Mouse (Mus musculus): ENCODE measurements around the gene Tas2r120.
"Not testable (repeated sequence)": the region's sequence is repeated elsewhere in the genome, so short reads cannot be mapped to it uniquely, and the experiment has no call there.

The Tas2r120 gene

GRCm38 (mm10) chr6:132656653-132657052 lies at the start of gene Tas2r120:
Gene Tas2r120 (plus strand): TSS chr6:132656953.
- DNase-seq, result no peak

- DNase-seq, result no peak
Observed at GRCm38 (mm10) chr6:132649399-132649798, 7.4 kb upstream of the Tas2r120 start.

DNA sequence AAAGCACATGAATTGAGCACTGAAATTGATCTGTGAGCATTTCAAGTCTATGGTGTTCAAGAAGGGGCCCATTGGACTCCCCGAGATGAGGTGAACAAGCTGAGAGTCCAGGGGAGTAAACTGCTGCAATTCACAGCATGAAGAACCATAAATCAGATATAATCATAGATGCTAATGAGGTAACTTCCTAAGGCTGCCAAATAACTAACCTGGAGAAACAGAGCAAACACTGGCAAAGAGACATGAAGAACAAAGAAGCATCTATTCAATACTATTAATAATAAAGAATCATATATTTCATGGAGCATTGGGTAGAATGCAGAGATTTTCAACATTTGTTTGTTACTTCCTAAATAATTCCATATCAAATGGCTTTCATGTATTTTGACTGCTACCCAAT lies 5.3 kb upstream of the Tas2r120 start, which contains the start of gene A630073D07Rik:
A630073D07Rik (minus strand) TSS at position 101 of the 400 bp plus-strand sequence.
- DNase-seq, result no peak

- DNase-seq, result not testable (repeated sequence)
Observed at GRCm38 (mm10) chr6:132691596-132691995, 34.8 kb downstream of the Tas2r120 start.

DNA sequence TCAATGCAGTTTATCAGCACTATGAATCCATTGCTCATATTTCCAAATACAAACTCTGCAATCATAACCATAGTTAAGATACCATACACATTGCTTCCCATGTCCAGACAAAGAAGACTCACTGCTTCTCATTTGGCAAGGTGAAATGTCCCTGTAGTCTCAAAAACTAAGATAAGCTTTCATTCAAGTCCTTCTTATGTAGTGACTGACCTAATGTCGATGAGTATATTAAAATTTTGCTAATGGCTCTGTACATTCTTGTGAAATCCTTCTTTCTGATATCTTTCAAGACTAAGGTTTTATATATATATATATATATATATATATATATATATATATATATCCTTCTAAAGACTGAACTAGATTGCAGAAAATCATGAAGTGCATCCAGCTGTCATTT lies 44.2 kb downstream of the Tas2r120 start, which contains the start of gene Tas2r121:
Tas2r121 (minus strand) TSS at position 101 of the 400 bp plus-strand sequence.
- DNase-seq, result no peak

All from right cerebral cortex, postnatal 25 days (tissue).